Mouse (Mus musculus) C2C12 (cell line): ENCODE data around the gene 1700023F06Rik. TPM values are rescaled to one million over a fixed set of nuclear protein-coding genes. Genes with fewer than 3 reads are reported as not detected.

Experiments
- H3K27me3 ChIP-seq: one replicate; pipeline ENCODE4 v1.6.1; 2011; ENCODE audit not compliant: control insufficient read depth, insufficient read depth, insufficient read length
- H3K36me3 ChIP-seq: one replicate; pipeline ENCODE4 v1.6.1; 2011; ENCODE audit not compliant: control insufficient read depth, insufficient read depth
- H3K4me3 ChIP-seq: one replicate; pipeline ENCODE4 v1.5.1; 2011; ENCODE audit warnings: mild to moderate bottlenecking, control low read depth; ENCODE audit not compliant: poor library complexity, insufficient read depth, severe bottlenecking
- H3K79me2 ChIP-seq: one replicate; pipeline ENCODE4 v1.6.1; 2011; ENCODE audit not compliant: control insufficient read depth, insufficient read depth
- H3K79me3 ChIP-seq: one replicate; pipeline ENCODE4 v1.6.1; 2011; ENCODE audit warnings: low read depth, control low read depth
- H3ac ChIP-seq: one replicate; pipeline ENCODE3; 2011; ENCODE audit warnings: low read depth; ENCODE audit not compliant: control insufficient read depth, insufficient read length
- CEBPB ChIP-seq: IDR thresholded peaks from one replicate; pipeline ENCODE4 v1.6.1; 2011; ENCODE audit warnings: low read depth, mild to moderate bottlenecking, control low read depth, moderate library complexity
- CTCF ChIP-seq: IDR thresholded peaks from one replicate; pipeline ENCODE4 v1.5.1; 2011; ENCODE audit not compliant: control insufficient read depth, insufficient read depth, insufficient read length
- FOSL1 ChIP-seq: IDR thresholded peaks from one replicate; pipeline ENCODE4 v1.8.0; 2011; ENCODE audit warnings: mild to moderate bottlenecking, low read length; ENCODE audit not compliant: poor library complexity, insufficient read depth, severe bottlenecking
- MAX ChIP-seq: IDR thresholded peaks from one replicate; pipeline ENCODE4 v1.6.1; 2011; ENCODE audit warnings: mild to moderate bottlenecking, control low read depth
- MYOD1 ChIP-seq: IDR thresholded peaks from one replicate; pipeline ENCODE4 v1.6.1; 2011; ENCODE audit warnings: low read depth; ENCODE audit not compliant: control insufficient read depth, insufficient read length
- MYOG ChIP-seq: IDR thresholded peaks from one replicate; pipeline ENCODE4 v1.6.1; 2011; ENCODE audit not compliant: control insufficient read depth, insufficient read length; ENCODE audit errors: extremely low read depth
- USF1 ChIP-seq: IDR thresholded peaks from one replicate; pipeline ENCODE4 v1.6.1; 2011; ENCODE audit warnings: low read depth, mild to moderate bottlenecking, control low read depth, moderate library complexity
- polyA plus RNA-seq: library from polyadenylated mRNA; unstranded; fragments of >200 nt; fragmentation: generic; extraction: Trizol; gene quantifications from one replicate; pipeline ENCODE4 v1.2.1, GENCODE M21; 2012; ENCODE audit warnings: missing spikeins

1700023F06Rik gene
- polyA plus RNA-seq, 1 experiment: 0.02 TPM

GRCm38 (mm10) chr11:103198339-103198738 lies 10.0 kb downstream of the 1700023F06Rik start:
- no peak overlapping the region for H3ac ChIP-seq
- TF ChIP-seq CTCF (no peak), MYOD1 (no peak), MAX (no peak), USF1 (no peak), MYOG (no peak), FOSL1 (no peak), CEBPB (no peak)
- H3K79me2 ChIP-seq: no peaks in the 10 kb centered on the region
- peaks cover 7% of the 10 kb centered on the region for H3K27me3 ChIP-seq
- H3K4me3 ChIP-seq: no peak overlapping the region
- H3K36me3 ChIP-seq: no peaks in the 10 kb centered on the region
- no peaks in the 10 kb centered on the region for H3K79me3 ChIP-seq

GRCm38 (mm10) chr11:103197340-103197739 lies 11.0 kb downstream of the 1700023F06Rik start:
- TF ChIP-seq MYOD1 (no peak), MYOG (no peak), USF1 (no peak), MAX (no peak)
- Histone ChIP-seq H3K79me3 (no peaks in the 10 kb centered on the region), H3K4me3 (no peak overlapping the region), H3K36me3 (no peaks in the 10 kb centered on the region), H3K79me2 (no peaks in the 10 kb centered on the region), H3ac (no peak overlapping the region), H3K27me3 (peaks cover 7% of the 10 kb centered on the region)

- Histone ChIP-seq H3ac (no peak overlapping the region), H3K4me3 (no peak overlapping the region), H3K27me3 (peaks cover 7% of the 10 kb centered on the region), H3K79me3 (no peaks in the 10 kb centered on the region), H3K79me2 (no peaks in the 10 kb centered on the region), H3K36me3 (no peaks in the 10 kb centered on the region)
- TF ChIP-seq MYOD1 (no peak), CTCF (no peak), MAX (no peak), FOSL1 (no peak), MYOG (no peak), USF1 (no peak), CEBPB (no peak)
These were observed 12.7 kb downstream of the 1700023F06Rik start for GRCm38 (mm10) chr11:103195656-103196055.

GRCm38 (mm10) chr11:103195236-103195635 lies 13.1 kb downstream of the 1700023F06Rik start:
- TF ChIP-seq CEBPB (no peak), MAX (no peak)
- Histone ChIP-seq H3K36me3 (no peaks in the 10 kb centered on the region), H3K79me3 (no peaks in the 10 kb centered on the region), H3K4me3 (no peak overlapping the region), H3ac (no peak overlapping the region), H3K27me3 (peaks cover 7% of the 10 kb centered on the region), H3K79me2 (no peaks in the 10 kb centered on the region)

- TF ChIP-seq FOSL1: no peak
- no peak for TF ChIP-seq CEBPB
- no peak for TF ChIP-seq MYOG
- no peak for TF ChIP-seq MAX
- TF ChIP-seq CTCF: no peak
- no peak for TF ChIP-seq MYOD1
- TF ChIP-seq USF1: no peak
- Histone ChIP-seq H3K36me3 (no peaks in the 10 kb centered on the region), H3K79me2 (no peaks in the 10 kb centered on the region), H3K4me3 (no peak overlapping the region), H3ac (no peak overlapping the region), H3K79me3 (no peaks in the 10 kb centered on the region), H3K27me3 (no peaks in the 10 kb centered on the region)
These were observed 14.6 kb downstream of the 1700023F06Rik start for GRCm38 (mm10) chr11:103193825-103194168.

GRCm38 (mm10) chr11:103192956-103193824 lies 15.2 kb downstream of the 1700023F06Rik start:
- Histone ChIP-seq H3K79me3 (no peaks in the 10 kb centered on the region), H3K79me2 (no peaks in the 10 kb centered on the region), H3K27me3 (no peaks in the 10 kb centered on the region), H3K36me3 (no peaks in the 10 kb centered on the region), H3ac (no peak overlapping the region), H3K4me3 (no peak overlapping the region)
- no peak for TF ChIP-seq CEBPB
- TF ChIP-seq USF1: no peak
- no peak for TF ChIP-seq CTCF
- TF ChIP-seq MYOD1: no peak
- no peak for TF ChIP-seq MYOG
